Mouse (Mus musculus) olfactory bulb, adult 2 months (tissue): ENCODE results near the gene Gp9.

Source experiments
- CTCF ChIP-seq: fragments of 200-500 bp; IDR thresholded peaks from 2 replicates; pipeline ENCODE4 v1.5.1; 2012; ENCODE audit warnings: low read depth, mild to moderate bottlenecking, low read length, moderate library complexity; ENCODE audit not compliant: insufficient read depth
- POLR2A ChIP-seq: fragments of 200-500 bp; IDR thresholded peaks from 2 replicates; pipeline ENCODE4 v1.6.1; 2012; ENCODE audit warnings: mild to moderate bottlenecking, low read depth, low read length, moderate library complexity; ENCODE audit not compliant: insufficient read depth

DNA sequence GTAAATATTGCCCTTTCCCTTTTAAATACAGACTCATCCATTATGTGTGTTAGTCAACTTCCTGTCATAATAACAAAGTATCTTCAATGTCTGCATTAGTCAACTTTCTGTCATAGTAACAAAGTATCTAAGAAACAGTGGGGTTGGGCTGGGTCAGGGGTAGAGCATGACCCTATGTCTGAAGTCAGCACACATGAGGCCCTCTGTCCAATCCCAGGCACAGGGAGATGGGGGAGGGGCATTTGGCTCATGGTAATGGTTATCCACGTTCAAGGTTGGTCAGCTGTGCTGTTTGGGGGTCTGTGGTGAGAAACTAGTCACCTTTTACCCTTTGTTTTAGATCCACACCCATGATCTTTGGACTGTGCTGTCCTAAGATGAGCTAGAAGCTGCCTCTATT is 32.6 kb upstream of the Gp9 start:
- TF ChIP-seq POLR2A, result no peak
- TF ChIP-seq CTCF, result no peak
